Mouse (Mus musculus) olfactory bulb, adult 2 months (tissue): ENCODE measurements around the gene Bcat2.

Experiments used
- CTCF ChIP-seq: fragments of 200-500 bp; IDR thresholded peaks from 2 replicates; pipeline ENCODE4 v1.5.1; 2012; ENCODE audit warnings: low read depth, mild to moderate bottlenecking, low read length, moderate library complexity; ENCODE audit not compliant: insufficient read depth
- POLR2A ChIP-seq: fragments of 200-500 bp; IDR thresholded peaks from 2 replicates; pipeline ENCODE4 v1.6.1; 2012; ENCODE audit warnings: mild to moderate bottlenecking, low read depth, low read length, moderate library complexity; ENCODE audit not compliant: insufficient read depth

DNA sequence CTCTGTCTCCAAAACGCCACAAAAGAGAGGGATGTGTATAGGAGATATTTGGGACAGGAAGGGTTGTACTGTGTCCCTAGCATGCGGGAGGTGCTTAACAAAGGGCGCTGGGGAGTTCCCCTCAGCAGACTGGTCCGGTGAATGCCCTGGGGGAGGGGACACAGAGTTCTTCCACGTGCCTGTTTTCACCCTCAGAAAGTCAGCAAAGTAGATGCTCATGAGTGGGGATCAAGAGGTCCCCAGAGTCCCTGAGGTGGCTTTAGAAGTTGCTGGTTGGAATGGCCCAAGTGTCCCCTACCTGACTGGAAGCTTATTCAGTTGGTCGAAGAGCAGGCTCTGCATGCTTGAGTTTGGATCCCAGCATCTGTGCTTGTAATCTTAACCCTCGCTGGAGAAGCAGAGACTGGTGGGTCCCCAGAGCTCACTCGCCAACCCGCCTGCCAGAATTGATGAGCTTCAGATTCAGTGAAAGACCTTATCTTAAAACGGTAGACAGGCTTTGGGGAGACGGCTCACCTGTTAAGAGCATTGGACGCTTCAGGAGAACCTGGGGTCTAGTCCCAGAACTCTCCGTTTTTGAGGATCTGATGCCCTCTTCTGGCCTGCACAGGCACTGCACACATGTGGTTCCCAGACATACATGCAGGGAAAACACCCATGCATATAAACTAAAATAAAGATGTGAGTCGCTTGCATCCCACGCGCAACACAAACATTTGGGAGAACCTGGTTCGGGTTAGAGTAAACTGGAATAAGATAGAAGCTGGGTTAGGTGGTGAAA is 8.9 kb upstream of the Bcat2 start:
- TF ChIP-seq CTCF (peak; percentile 59), POLR2A (no peak)
